Mouse (Mus musculus): ENCODE results near the gene Slc28a1. TPM values are rescaled to one million over a fixed set of nuclear protein-coding genes. Genes with fewer than 3 reads are reported as not detected.
"Not testable (repeated sequence)": the region's sequence is repeated elsewhere in the genome, so short reads cannot be mapped to it uniquely, and the experiment has no call there.

Gene Slc28a1
- total RNA-seq, 4 experiments from 2014 or later = not detected

GRCm38 (mm10) chr7:81125215-81126175, 10.9 kb downstream of the Slc28a1 start:
- no peak for DNase-seq

GRCm38 (mm10) chr7:81131864-81132263, 17.3 kb downstream of the Slc28a1 start:
- no peak for DNase-seq

GRCm38 (mm10) chr7:81132851-81133279, 18.3 kb downstream of the Slc28a1 start:
- no peak for DNase-seq

DNA sequence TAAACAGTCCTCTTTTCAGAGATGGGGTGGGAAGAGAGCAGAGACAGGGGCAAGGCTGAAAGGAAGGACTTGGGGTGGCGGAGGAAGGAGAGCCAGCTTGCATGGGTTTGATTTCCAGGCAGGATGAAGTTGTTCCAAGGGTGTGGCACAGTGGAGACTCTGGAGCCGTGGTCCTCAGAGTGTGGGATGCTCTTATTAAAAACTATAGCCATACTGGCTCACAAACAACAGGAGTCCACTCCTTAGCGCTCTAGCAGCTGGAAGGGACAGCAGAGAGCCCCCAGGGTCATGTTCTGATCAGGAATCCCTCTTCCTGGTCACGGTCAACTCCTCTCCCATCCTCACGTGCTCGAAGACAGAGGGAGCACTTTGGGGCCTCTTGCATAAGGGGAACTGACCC, 18.8 kb downstream of the Slc28a1 start:
- DNase-seq = no peak

DNA sequence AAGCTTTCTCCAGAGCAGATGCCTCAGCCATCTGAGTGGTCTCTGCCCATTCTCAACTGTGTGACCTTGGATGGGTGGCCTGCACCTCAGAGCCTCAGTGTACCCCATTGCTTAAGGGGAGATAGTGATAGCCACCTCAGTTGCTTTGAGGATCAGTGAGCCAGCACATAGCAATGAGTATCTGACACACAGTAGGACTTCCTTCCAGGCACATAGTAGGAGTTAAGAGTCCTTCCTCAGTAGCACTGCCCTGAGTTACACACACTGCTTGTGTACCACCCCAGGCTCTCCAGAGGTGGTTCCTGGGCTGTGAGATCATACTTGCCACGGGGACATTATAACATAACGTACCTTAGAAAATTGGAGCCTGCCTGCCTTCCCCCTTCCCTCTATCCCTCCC, 19.3 kb downstream of the Slc28a1 start:
- no peak for DNase-seq

DNA sequence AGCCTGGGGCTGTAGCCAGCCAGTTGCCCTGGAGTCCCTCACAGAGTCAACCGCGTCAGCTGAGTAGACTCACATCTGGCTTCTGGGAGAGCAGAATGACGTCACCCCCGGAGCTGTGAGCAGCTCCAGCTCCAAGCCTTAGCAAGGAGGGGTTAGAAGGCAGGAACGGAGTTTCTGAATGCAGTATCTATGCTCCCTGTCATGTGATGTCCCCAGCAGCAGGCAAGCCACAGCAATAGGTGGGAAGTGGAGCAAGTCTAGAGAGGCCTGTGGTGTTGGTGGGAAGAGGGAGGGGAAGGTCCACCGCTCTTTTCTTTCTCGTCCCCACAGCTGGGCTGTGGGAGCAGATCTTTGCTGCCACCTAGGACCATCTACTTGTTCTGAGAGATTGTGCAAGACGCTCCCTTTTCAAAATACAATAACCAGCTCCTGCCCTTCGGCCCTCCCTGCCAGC, 20.0 kb downstream of the Slc28a1 start:
- peak; percentile 70 for DNase-seq

DNA sequence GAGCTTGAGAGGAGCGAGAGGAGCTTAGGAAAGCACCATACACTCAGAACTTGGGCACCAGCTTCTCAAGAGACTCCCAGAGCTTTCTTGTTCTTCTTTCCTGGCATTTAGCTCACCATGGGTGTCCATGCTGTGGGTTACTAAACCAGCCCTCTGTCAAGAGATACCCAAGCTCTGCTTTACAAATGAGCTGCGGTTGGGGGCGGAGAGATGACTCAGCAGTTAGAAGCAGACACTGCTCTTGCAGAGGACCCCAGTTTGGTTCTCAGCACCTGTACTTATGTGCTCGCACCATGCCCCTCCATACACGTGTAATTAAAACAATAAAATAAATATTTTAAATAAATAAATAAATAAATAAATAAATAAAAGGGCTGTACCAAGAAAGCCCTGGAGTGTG, 22.7 kb downstream of the Slc28a1 start:
- DNase-seq = no peak

DNA sequence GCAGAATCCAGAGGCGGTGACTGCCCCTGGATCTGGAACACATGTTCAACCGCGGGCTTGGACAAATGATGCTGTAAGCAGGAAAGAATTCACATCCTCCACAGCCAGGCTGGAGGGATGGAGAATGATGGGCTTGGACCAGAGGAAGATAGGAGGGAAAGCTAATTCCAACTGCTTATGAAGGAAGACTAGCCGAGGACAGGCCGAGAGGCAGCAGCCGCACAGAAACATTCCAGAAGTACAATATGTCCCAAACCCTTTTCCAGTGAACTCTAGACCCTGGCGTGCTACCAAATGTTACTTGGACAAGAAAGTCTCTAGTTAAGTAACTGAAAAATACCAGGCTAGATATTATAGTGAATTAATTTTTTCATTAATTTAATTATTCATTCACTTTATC, 24.5 kb downstream of the Slc28a1 start:
- DNase-seq = no peak

DNA sequence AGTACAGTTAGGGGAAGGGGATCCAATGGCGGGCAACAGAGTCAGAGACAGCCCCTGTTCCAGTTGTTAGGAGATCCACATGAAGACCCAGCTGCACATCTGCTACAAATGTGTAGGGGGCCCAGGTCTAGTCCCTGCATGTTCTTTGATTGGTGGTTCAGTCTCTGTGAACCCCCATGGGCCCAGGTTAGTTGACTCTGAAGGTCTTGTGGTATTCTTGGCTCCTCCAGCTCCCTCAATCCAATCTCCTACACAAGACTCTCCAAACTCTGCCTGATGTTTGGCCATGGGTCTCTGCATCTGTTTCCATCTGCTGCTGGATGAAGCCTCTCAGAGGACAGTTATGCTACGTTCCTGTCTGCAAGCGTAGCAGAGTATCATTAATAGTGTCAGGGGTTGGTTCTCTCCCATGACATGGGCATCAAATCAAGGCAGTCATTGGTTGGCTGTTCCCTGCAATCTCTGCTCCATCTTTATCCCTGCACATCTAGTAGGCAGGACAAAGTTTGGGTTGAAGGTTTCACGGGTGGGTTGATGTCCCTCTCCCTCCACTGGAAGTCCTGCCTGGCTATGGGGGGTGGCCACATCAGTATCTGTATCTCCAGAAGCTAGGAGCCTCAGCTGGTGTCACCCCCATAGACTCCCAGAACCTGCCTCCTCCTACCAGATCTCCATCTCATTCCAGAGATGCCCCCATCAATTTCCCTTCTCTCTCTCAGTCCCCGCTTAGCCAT, 25.2 kb downstream of the Slc28a1 start:
- no peak for DNase-seq

DNA sequence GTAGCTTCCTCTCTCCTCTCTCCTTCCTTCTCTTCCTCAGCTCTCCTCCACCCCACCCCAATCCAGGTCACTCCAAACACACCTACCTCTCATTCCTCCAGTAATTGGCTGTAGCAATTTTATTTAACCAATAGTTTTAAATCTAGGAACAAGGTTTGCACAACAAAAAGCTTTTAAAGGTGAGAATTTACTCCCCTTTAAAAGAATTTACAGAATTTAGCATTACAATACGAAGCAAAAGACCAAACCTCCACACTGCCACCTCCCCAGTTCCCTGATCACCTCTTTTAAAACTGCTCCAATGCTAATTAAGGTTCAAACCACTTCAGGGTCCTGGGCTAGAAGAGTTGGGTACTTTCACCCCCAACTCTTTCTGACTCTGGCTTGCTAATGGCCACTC, 26.9 kb downstream of the Slc28a1 start:
- DNase-seq = no peak

- not testable (repeated sequence) for DNase-seq
Observed at GRCm38 (mm10) chr7:81143056-81143455, 28.5 kb downstream of the Slc28a1 start.

DNA sequence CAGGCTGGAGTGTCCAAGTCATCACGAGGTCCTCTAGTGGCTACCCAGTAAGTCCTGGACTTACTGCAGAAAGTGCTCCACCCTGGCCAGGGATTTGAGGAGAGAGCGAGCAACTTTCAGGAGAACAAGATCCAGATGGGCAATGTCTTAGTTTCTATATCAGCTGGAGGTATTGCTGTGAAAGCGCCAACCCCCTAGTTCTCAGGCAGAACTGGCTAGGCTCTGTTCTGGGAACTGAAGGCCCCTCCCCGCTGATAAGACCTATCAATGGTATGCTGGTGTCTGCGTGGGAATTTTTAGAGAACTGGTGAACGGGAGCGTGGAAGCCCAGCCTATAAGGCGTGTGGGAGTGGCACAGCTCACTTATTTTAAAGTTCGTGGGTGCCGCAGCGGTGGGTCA, 35.2 kb downstream of the Slc28a1 start:
- no peak for DNase-seq

DNA sequence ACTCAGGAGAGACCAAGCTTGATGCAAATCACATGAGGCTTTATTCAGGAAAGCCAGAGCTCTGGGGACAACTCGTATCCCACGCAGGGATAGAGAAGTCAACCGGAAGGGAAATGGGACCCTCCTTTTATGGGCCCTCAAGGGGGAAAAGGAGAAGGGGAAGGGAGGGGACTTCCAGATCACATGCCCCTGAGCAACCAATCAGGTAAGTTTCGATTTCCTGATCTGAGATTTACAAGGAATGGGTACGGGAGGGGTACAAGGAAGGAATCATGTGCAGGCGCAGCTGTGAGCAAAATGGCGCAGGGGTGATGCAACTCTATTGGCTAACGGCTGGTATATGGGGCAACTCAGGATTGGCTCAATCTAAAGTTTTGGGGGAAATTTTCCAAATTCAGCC, 36.6 kb downstream of the Slc28a1 start:
- DNase-seq = no peak

GRCm38 (mm10) chr7:81152306-81152705, 37.7 kb downstream of the Slc28a1 start:
- DNase-seq = no peak

- no peak for DNase-seq
Observed at GRCm38 (mm10) chr7:81152826-81153225, 38.2 kb downstream of the Slc28a1 start.

DNA sequence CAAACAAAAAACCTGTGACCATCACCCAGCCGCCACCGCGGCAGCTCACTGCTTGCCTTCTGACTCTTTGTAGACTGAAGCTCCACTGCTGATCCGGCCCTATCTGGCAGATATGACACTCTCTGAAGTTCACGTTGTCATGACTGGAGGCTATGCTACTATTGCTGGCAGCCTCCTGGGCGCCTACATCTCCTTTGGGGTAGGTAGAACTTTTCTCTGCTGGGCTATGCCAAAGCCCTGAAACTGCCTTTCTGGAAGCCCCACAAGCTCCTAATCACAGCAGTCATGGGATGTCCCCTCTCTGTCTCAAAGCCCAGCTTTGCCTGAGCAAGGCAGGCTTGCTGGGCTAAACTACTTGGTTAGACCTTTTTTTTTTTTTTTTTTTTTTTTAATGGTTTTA, 38.7 kb downstream of the Slc28a1 start:
- DNase-seq = no peak

DNA sequence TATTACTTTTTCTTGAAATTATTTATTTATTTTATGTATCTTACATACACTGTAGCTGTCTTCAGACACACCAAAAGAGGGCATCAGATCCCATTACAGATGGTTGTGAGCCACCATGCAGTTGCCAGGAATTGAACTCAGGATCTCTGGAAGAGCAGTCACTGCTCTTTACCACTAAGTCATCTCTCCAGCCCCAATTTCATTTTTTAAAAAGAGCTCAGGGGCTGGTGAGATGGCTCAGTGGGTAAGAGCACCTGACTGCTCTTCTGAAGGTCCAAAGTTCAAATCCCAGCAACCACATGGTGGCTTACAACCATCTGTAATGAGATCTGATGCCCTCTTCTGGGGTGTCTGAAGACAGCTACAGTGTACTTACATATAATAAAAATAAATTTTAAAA, 39.6 kb downstream of the Slc28a1 start:
- DNase-seq = not testable (repeated sequence)

DNA sequence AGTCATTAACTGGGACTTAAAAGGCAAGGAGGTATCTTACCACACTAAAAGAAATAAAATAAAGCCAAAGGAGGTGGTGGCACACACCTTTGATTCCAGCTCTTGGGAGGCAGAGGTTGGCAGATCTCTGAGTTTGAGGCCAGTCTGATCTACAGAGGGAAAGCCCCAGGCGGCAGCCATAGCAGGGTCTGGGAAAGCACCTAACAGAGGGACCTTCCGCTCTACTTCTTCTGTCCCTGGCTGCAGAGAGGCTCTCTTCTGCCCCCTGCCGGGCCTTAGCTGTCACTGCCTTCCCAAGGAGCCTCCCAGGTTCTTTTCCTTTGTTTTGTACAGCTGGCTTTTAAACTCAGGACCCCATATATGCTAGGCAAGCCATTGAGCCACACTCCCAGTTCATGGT, 40.4 kb downstream of the Slc28a1 start:
- DNase-seq = no peak

GRCm38 (mm10) chr7:81158933-81159332, 44.3 kb downstream of the Slc28a1 start:
- DNase-seq = no peak

DNA sequence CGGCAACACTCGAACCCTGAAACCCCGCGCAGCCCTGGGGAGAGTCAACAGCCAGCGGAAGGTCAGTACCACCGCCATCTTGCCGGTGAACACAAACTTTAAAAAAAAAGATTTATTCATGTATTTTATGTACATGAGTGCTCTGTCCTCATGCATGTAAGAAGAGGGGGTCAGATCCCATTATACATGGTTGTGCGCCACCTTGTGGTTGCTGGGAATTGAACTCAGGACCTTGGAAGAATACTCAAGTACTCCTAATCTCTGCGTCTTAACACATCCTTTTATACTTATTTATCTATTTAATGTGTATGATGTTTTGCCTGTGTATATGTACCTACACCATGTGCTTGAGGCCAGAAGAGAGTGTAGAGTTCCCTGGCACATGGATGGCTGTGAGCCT, 47.1 kb downstream of the Slc28a1 start:
- no peak for DNase-seq

DNA sequence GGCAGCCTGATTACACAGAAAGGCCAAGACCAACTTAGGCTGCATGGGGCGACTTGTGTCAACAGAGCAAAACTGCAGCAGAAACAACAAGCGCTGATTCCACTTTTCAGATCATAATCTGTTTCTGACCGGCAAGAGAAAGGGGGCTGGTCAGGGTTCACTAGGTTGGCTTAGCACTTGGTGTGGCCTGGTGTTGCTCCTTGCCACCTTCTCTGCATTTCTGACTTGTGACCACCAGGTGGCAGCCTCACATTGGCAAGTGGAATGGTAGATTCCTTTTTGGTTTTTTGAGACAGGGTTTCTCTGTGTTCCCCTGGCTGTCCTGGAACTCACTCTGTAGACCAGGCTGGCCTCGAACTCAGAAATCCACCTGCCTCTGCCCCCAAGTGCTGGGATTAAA, 47.7 kb downstream of the Slc28a1 start:
- peak; percentile 31 for DNase-seq

DNA sequence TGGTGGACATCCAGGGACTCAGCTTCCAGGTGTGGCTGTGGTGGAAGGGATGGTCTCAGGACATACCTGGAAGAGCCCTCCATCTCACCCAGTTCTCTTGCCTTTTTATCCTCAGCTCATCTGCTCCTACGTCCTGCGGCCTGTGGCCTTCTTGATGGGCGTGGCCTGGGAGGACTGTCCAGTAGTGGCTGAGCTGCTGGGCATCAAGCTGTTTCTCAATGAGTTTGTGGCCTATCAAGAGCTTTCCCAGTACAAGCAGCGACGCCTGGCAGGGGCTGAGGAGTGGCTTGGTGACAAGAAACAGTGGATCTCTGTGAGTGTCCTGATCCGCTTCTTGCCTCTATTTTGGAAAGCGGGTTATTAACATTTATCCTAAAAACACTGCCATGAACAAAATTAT, 49.8 kb downstream of the Slc28a1 start:
- DNase-seq = no peak

DNA sequence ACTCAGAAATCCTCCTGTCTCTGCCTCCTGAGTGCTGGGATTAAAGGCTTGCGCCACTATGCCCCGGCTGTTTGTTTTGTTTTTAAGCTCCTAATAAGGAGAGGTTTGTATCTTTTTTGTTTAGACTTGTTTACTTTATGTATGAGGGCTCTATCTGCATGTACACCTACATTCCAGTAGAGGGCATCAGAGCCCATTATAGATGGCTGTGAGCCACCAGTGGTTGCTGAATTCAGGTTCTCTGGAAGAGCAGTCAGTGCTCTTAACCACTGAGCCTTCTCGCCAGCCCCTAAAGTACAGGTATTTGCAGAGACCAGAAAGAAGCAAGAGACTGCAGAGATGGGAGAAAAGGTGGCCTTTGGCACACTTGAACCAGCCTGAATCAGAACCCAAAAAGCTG, 52.5 kb downstream of the Slc28a1 start:
- no peak for DNase-seq

DNA sequence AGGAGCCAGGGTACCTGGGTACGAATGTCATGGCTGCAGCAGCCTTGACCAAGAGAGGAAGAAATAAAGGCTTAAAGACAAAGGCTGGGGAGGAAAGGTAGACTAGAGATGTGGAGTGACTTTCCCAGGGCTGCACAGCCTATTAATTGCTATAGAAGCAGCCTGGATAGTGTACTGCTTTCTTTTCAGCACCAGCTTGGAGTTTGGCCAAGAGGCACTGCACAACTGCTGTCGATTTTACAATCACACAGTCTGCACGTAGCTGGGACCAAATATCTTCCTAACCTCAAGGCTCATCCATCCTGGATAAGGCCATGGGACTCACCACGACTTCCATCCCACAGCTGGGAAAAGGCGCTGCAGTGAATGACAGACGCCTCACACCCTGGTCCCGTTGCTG, 54.8 kb downstream of the Slc28a1 start:
- no peak for DNase-seq
